Mouse (Mus musculus) liver, adult (tissue): ENCODE results near the gene BC035044.
"Not testable (repeated sequence)": the region's sequence is repeated elsewhere in the genome, so short reads cannot be mapped to it uniquely, and the experiment has no call there.

Source experiments
- GATA4 ChIP-seq: IDR thresholded peaks from 2 replicates; pipeline ENCODE4 v1.6.1; 2014; ENCODE audit warnings: mild to moderate bottlenecking, low read length; ENCODE audit not compliant: insufficient replicate concordance

Gene BC035044

DNA sequence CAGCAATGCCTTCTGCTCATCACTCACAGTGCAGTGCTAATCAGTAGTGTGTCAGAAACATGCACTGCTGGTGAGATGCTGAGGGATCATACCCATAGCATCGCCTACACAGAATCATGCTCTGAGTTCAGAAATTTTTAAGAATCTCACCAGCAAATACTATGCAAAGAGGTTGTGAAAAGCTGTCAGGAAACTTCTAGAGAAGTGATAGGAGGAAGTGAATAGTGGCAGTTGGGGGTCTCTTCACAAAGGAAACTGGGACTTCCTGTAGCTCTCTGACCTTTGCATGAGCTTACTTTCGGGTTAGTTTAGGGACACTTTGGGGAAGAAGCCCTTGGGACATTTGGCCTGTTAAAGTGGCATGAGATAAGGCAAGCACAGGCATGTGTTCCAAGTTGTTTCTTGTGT lies at the start of gene BC035044:
BC035044 (minus strand) TSS at position 179 of the 408 bp plus-strand sequence.
- no peak for TF ChIP-seq GATA4

GRCm38 (mm10) chr6:128934081-128934480 lies 43.2 kb upstream of the BC035044 start, which contains the start of gene Clec2g:
Gene Clec2g, plus strand, starts transcription at chr6:128934381.
- TF ChIP-seq GATA4: not testable (repeated sequence)

- TF ChIP-seq GATA4: no peak
Observed at GRCm38 (mm10) chr6:128933050-128933449, 42.1 kb upstream of the BC035044 start.

DNA sequence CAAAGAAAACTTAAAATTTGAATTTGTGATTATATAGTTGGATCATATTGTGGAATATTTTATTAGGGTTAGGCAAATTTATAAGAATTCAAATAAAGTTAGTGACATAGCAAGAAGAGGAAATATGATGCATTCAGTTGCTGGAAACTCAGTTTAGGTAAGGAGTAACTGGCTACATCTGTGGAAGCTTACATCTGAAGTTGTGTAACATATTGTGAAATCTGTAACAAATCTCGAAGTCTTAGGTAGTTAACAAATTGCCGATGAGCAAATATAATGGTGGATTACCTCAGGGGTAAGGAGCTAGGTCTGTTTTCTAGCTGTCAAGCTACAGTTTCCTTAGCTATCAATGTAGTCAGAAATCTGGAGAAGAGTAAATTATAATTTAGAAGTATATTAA lies 26.4 kb upstream of the BC035044 start:
- TF ChIP-seq GATA4: no peak

DNA sequence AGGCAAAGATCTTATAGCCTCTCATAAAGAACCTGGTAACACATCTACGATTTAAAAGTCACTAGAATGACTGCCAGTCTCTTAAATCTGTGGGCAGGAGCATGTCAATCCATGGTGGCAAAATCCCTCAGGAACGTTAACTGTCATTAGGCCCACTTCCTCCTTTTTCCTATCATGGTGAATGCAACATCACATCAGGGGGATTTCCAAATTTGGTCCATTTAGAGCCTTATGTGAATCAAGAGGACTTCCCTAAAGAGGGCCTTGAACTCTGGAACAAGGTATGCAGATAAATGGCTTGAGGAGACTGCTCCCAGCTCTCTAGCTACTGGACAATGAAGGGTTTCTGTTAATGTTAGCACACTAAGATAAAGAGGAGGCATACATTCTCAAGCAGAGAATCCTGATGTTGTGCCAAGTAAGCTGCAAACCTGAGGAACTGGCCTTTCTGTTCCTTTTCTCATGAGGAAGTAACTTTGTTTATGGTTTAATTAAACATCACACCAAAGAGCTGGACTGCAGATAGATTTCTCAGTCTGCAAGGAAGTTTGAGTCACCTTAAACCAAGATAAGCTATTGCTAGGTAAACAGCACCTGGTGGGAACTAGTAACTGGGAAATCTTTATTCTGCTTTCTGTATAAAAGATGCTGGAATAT lies 22.8 kb upstream of the BC035044 start:
- TF ChIP-seq GATA4: no peak

GRCm38 (mm10) chr6:128900044-128900443 lies 9.1 kb upstream of the BC035044 start:
- TF ChIP-seq GATA4: no peak

GRCm38 (mm10) chr6:128895404-128896001 lies 4.6 kb upstream of the BC035044 start:
- no peak for TF ChIP-seq GATA4

DNA sequence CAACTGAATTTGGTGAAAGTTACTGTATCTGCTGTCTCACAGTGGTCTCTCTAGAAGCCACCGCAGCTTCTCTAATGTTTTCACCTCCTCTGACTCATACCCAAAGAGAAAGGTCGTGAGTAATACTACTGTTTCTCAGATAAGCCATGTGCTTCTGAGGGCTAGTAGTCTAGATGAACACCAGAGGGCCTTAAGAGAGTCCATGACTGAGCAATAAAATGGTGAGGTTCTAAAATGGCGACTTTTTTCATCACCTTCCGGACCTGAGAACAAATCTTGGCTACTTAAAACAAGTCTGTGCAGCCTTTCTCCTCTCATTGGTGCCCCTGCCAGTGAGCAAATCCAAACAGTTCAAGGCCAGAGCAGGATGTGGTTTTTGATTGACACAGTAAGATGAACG lies 2.1 kb downstream of the BC035044 start:
- TF ChIP-seq GATA4: no peak

GRCm38 (mm10) chr6:128887091-128887790 lies 3.7 kb downstream of the BC035044 start, which contains the start of gene Clec2i:
Gene Clec2i, plus strand, starts transcription at chr6:128887588.
- TF ChIP-seq GATA4: not testable (repeated sequence)

DNA sequence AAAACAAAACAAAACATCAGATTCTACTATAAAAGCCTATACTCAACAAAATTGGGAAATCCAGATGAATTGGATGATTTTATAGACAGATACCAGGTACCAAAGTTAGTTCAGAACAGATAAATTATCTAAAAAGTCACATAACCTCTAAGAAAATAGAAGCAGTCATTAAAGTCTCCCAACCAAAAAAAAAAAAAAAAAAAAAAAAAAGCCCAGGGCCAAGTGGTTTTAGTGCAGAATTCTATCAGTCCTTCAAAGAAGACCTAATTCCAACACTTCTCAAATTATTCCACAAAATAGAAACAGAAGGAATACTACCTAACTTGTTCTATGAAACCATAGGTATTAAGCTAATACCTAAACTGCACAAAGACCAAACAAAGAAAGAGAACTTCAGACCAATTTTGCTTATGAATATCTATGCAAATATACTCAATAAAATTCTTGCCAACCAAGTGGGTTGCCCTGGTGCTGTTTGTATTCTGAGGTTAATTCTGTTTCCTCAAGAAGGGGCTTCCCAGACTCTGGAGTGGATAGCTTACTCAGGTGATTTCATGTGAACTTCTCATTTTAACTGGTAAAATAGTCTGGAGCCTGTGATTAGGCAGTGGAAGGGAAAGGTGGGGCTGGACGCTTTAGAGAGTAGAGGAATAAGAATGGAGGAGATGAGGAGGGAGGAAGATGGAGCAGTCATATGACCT lies 18.9 kb downstream of the BC035044 start:
- no peak for TF ChIP-seq GATA4

DNA sequence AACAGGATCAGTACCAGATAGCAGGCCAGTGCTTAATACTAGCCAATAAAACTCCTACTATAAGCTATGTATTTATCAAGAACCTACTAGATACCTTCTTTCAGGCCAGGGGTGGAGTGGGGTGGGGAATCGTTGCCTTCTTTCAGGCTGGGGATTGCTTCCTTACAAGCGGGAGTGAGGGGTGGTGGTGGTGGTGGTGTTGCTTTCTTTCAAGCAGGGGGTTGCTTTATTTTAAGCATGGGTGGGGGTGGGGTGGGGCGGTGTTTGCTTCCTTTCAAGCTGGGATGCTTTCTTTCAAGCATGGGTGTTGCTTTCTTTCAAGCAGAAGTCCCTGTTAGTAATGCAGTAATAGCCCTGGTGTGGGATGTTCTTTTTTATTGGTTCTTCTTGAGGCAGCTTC lies 22.1 kb downstream of the BC035044 start:
- no peak for TF ChIP-seq GATA4

GRCm38 (mm10) chr6:128857976-128858375 lies 33.0 kb downstream of the BC035044 start:
- TF ChIP-seq GATA4: no peak

DNA sequence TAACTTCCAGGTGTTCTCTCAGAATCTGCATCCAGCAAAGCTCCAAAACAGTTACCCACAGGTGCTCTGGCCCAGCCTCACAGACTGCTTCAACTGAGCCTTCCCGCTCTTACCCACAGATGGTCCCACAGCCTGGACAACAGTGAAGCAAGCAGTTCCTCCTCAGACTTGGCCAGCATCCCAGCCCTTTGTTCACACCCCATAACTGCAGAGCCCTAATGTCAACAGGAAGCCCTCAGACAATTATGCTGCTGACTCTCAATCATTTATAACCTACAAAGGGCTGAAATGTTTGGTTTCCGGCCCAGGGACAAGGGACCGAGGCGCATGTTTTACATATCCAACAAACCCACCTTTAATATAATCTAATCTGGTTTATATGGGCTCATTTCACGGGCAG lies 34.7 kb downstream of the BC035044 start:
- TF ChIP-seq GATA4: peak; percentile 40; the same call in 1 of the 2 replicates

GRCm38 (mm10) chr6:128855477-128855876 lies 35.4 kb downstream of the BC035044 start:
- no peak for TF ChIP-seq GATA4

- TF ChIP-seq GATA4: no peak
Observed at GRCm38 (mm10) chr6:128854895-128855294, 36.0 kb downstream of the BC035044 start.
